Mouse (Mus musculus): ENCODE results near the gene Sec13. TPM values are rescaled to one million over a fixed set of nuclear protein-coding genes. Genes with fewer than 3 reads are reported as not detected.

Sec13 gene
- polyA plus RNA-seq, 1 experiment from 2014 or later, result 110 TPM

DNA sequence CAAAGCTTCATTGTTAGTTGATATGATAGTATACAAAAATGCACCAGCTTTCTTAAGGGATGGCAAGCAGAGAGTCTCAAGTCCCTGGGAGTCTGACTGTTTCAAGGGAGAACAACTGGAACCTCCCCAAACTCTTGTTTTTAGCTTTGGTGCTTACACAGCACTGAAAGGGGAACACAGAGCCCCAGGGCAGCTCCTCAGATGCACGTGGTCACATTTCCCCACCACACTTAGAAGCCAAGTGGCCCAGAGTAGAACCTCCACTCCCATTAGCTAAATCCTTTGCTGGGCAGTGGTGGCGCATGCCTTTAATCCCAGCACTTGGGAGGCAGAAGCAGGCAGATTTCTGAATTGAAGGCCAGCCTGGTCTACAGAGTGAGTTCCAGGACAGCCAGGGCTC, 882 bp upstream of the Sec13 start:
- peaks cover 15% of the 10 kb centered on the region for H3K4me1 ChIP-seq (ENCODE audit: insufficient read depth)
- ATAC-seq, result no peak
- no peak overlapping the region for H3K4me2 ChIP-seq (ENCODE audit: low read depth, low read length)
- no peak overlapping the region for H3K27ac ChIP-seq (ENCODE audit: low read depth)
- DNase-seq, result no peak
- 61% methylated on average over 2 of the region's 2 CpGs for WGBS (ENCODE audit: insufficient replicate concordance)
- peaks cover 10% of the 10 kb centered on the region for H3K36me3 ChIP-seq (replicated peaks; ENCODE audit: insufficient read depth, low read length)
- TF ChIP-seq EP300 (IDR thresholded peaks at IDR 0.05; ENCODE audit: low read depth), result no peak
- TF ChIP-seq CTCF (IDR thresholded peaks at IDR 0.05; ENCODE audit: low read depth), result no peak
- H3K9me3 ChIP-seq (ENCODE audit: low read length), result no peaks in the 10 kb centered on the region
- no peak overlapping the region for H3K4me3 ChIP-seq (ENCODE audit: low read depth, low read length)
- no peak overlapping the region for H3K9ac ChIP-seq (replicated peaks)
- no peaks in the 10 kb centered on the region for H3K27me3 ChIP-seq (ENCODE audit: insufficient read depth, low read length)

DNA sequence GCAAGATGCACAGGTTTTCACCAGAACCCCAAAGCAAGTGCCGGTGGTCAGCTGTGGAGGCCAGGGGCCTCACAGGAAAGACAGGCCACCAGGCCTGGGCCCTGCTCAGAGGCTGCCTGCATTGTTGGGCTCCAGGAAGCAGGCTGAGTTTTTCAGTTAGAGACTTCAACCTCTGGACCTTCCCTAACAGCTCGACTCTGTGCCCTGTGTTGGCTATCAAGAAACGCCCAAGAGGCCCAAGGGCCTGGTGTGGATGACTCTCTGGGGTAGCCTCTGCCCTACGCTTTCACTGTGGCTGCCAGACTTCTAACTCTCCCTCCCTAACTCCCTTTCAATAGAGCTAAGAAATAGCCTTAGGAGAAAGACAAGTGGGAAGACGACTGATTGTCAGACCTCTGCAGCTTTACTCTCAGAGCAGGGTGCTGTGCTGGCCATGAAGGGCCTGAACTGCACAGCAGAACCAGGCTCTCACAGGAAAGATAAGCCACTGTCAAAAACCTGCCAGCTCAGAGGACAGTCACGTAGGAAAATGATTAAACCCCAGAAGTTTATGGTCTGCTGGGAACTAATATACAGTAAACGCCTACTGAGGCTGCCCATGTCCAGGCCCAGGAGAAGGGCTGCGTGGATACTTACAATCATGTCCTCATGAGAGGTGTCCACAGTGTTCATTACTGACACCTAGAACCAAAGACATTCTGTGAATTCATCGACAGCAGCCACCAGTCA, 3.1 kb downstream of the Sec13 start:
- no peak for TF ChIP-seq CTCF (IDR thresholded peaks at IDR 0.05; ENCODE audit: low read depth)
- no peak overlapping the region for H3K4me3 ChIP-seq (ENCODE audit: low read depth, low read length)
- ATAC-seq (no peak), DNase-seq (no peak)
- WGBS (ENCODE audit: insufficient replicate concordance), result 87% methylated on average over 9 of the region's 9 CpGs
- H3K9me3 ChIP-seq (ENCODE audit: low read length), result no peaks in the 10 kb centered on the region
- H3K36me3 ChIP-seq (replicated peaks; ENCODE audit: insufficient read depth, low read length), result peaks cover 44% of the 10 kb centered on the region
- no peak overlapping the region for H3K27ac ChIP-seq (ENCODE audit: low read depth)
- no peak overlapping the region for H3K4me2 ChIP-seq (ENCODE audit: low read depth, low read length)
- peaks cover 15% of the 10 kb centered on the region for H3K4me1 ChIP-seq (ENCODE audit: insufficient read depth)
- H3K27me3 ChIP-seq (ENCODE audit: insufficient read depth, low read length), result no peaks in the 10 kb centered on the region
- H3K9ac ChIP-seq (replicated peaks), result no peak overlapping the region

DNA sequence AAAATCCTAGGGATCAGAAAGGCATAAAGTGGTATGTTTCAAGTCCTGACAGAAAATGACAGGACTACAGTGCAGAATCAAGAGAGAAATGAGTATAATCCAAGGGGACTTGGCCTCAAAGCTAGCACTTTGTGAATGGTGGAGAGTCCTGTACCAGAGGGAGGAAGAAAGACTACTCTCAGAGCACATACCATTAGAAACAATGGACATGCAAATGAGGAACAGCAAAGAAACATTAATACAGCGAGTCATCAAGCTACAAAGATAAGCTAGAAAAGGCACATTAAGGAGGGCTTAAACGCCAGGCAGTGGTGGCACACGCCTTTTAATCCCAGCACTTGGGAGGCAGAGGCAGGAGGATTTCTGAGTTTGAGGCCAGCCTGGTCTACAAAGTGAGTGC, 9.2 kb downstream of the Sec13 start:
- no peak for DNase-seq
- 84% methylated on average over 3 of the region's 3 CpGs for WGBS (ENCODE audit: insufficient replicate concordance)
- H3K9me3 ChIP-seq (ENCODE audit: low read length), result no peaks in the 10 kb centered on the region
- H3K27me3 ChIP-seq (ENCODE audit: insufficient read depth, low read length), result no peaks in the 10 kb centered on the region
- H3K36me3 ChIP-seq (replicated peaks; ENCODE audit: insufficient read depth, low read length), result peaks cover 86% of the 10 kb centered on the region
- no peak overlapping the region for H3K4me2 ChIP-seq (ENCODE audit: low read depth, low read length)
- H3K4me3 ChIP-seq (ENCODE audit: low read depth, low read length), result no peak overlapping the region
- no peak for ATAC-seq
- no peak overlapping the region for H3K9ac ChIP-seq (replicated peaks)
- no peaks in the 10 kb centered on the region for H3K4me1 ChIP-seq (ENCODE audit: insufficient read depth)
- no peak for TF ChIP-seq EP300 (IDR thresholded peaks at IDR 0.05; ENCODE audit: low read depth)
- no peak for TF ChIP-seq CTCF (IDR thresholded peaks at IDR 0.05; ENCODE audit: low read depth)
- H3K27ac ChIP-seq (ENCODE audit: low read depth), result no peak overlapping the region

DNA sequence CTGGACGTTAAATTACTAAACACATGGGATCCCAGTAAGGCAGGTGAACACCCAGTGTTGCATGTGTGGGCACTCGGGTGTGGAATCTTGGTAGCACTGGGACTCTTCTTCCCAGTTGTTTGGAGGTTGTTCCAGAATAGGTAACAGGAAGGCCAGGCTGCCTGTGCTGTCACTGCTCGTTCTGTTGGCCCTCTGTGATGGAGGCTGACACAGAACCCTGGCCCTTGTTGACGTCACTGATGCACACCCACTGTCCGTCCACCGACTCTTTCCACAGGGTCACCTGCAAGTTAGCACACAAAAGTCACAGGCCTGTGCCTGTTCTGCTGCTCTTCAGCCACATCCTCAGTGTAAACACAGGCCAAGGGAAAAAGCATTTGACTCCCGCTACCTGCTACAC, 12.4 kb downstream of the Sec13 start:
- H3K4me1 ChIP-seq (ENCODE audit: insufficient read depth), result no peaks in the 10 kb centered on the region
- H3K27ac ChIP-seq (ENCODE audit: low read depth), result no peak overlapping the region
- H3K9ac ChIP-seq (replicated peaks), result no peak overlapping the region
- no peak for ATAC-seq
- 84% methylated on average over 7 of the region's 7 CpGs for WGBS (ENCODE audit: insufficient replicate concordance)
- no peak overlapping the region for H3K4me2 ChIP-seq (ENCODE audit: low read depth, low read length)
- no peaks in the 10 kb centered on the region for H3K9me3 ChIP-seq (ENCODE audit: low read length)
- TF ChIP-seq EP300 (IDR thresholded peaks at IDR 0.05; ENCODE audit: low read depth) (no peak), CTCF (IDR thresholded peaks at IDR 0.05; ENCODE audit: low read depth) (no peak)
- H3K4me3 ChIP-seq (ENCODE audit: low read depth, low read length), result no peak overlapping the region
- DNase-seq, result no peak
- peaks cover 77% of the 10 kb centered on the region for H3K36me3 ChIP-seq (replicated peaks; ENCODE audit: insufficient read depth, low read length)
- H3K27me3 ChIP-seq (ENCODE audit: insufficient read depth, low read length), result no peaks in the 10 kb centered on the region

DNA sequence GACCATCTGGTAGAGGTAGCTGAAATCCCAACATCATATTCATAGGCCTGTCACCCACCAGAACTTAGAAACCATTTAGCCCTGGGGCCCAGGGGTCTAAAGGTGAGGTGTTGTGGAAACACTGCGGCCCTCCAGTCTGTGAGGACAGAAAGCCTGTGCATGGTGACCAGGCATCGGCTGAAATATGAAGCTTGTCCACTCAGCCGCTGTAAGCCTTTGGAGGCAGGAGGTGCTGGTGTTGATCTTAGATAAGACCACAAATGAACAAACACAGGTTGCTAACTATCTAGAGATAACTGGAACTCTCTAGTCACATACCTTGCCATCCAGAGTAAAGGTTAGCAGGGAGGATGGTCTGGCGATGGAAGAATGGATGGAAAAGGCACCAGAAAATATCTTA, 19.5 kb downstream of the Sec13 start:
- ATAC-seq, result peak; percentile 56
- Histone ChIP-seq H3K9ac (replicated peaks) (no peak overlapping the region), H3K27ac (ENCODE audit: low read depth) (peak overlapping the region; percentile 34), H3K4me2 (ENCODE audit: low read depth, low read length) (no peak overlapping the region), H3K9me3 (ENCODE audit: low read length) (no peaks in the 10 kb centered on the region), H3K36me3 (replicated peaks; ENCODE audit: insufficient read depth, low read length) (peaks cover 45% of the 10 kb centered on the region), H3K27me3 (ENCODE audit: insufficient read depth, low read length) (no peaks in the 10 kb centered on the region), H3K4me1 (ENCODE audit: insufficient read depth) (peaks cover 25% of the 10 kb centered on the region), H3K4me3 (ENCODE audit: low read depth, low read length) (no peak overlapping the region)
- TF ChIP-seq EP300 (IDR thresholded peaks at IDR 0.05; ENCODE audit: low read depth) (no peak), CTCF (IDR thresholded peaks at IDR 0.05; ENCODE audit: low read depth) (no peak)
- DNase-seq, result no peak
- 67% methylated on average over 4 of the region's 4 CpGs for WGBS (ENCODE audit: insufficient replicate concordance)

DNA sequence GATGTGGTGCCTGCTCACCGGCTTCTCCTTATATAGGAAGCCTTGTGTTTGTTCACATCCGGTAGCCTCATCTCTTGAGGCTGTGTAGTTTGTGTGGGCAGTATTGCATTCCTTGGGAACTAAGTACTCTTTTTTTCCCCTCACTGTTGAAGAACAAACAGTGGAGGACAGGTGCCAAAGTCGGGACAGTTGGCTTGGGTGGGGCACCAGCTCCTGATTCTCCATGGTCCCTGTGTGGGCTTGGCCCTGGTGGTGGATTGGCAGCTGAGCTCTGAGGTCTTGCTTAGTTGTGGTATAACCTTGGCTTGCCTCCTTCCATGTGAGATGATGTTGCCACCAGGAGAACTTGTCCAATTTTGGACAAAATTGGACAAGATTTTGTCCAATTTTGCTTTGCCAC, 20.7 kb downstream of the Sec13 start, which contains the start of gene Ghrl:
Gene Ghrl (minus strand): TSS at position 3 of the 400 bp plus-strand sequence.
- DNase-seq (no peak), ATAC-seq (no peak)
- Histone ChIP-seq H3K4me2 (ENCODE audit: low read depth, low read length) (no peak within 1 kb of the TSS), H3K9me3 (ENCODE audit: low read length) (no peaks in the 10 kb centered on the region), H3K4me1 (ENCODE audit: insufficient read depth) (peaks cover 25% of the 10 kb centered on the region), H3K36me3 (replicated peaks; ENCODE audit: insufficient read depth, low read length) (peaks cover 48% of the 10 kb centered on the region), H3K4me3 (ENCODE audit: low read depth, low read length) (no peak within 1 kb of the TSS), H3K27me3 (ENCODE audit: insufficient read depth, low read length) (no peaks in the 10 kb centered on the region), H3K9ac (replicated peaks) (no peak within 1 kb of the TSS), H3K27ac (ENCODE audit: low read depth) (peak within 1 kb of the TSS; percentile 34; the same call in 1 of the 2 replicates)
- TF ChIP-seq CTCF (IDR thresholded peaks at IDR 0.05; ENCODE audit: low read depth), result no peak
- TF ChIP-seq EP300 (IDR thresholded peaks at IDR 0.05; ENCODE audit: low read depth), result no peak
- 78% methylated on average over 3 of the region's 3 CpGs for WGBS (ENCODE audit: insufficient replicate concordance)

All from liver, postnatal 0 days (tissue).